Mouse (Mus musculus) gastrocnemius, postnatal 25 days (tissue): Measurements from ENCODE around the gene Gm9573. TPM values are rescaled to one million over a fixed set of nuclear protein-coding genes. Genes with fewer than 3 reads are reported as not detected.

Source experiments
- DNase-seq: peaks from one replicate; pipeline ENCODE4 v3.0.0; 2022
- total RNA-seq, 2 experiments: library from RNA; stranded (reverse); gene quantifications; 1 replicate in 1 of 2; 2 replicates in 1 of 2; pipeline ENCODE4 v1.2.3; 2021

The Gm9573 gene
- total RNA-seq, 2 experiments from 2014 or later, result not detected

- no peak for DNase-seq
Measured at GRCm38 (mm10) chr17:35593786-35594185, 32.7 kb downstream of the Gm9573 start.

- DNase-seq, result no peak
Measured at GRCm38 (mm10) chr17:35592131-35592530, 34.3 kb downstream of the Gm9573 start.

GRCm38 (mm10) chr17:35591731-35592130 is 34.7 kb downstream of the Gm9573 start:
- no peak for DNase-seq

- DNase-seq, result no peak
Measured at GRCm38 (mm10) chr17:35591219-35591578, 35.2 kb downstream of the Gm9573 start.

- DNase-seq, result peak; percentile 60
Measured at GRCm38 (mm10) chr17:35590410-35591218, 35.8 kb downstream of the Gm9573 start.

- no peak for DNase-seq
Measured at GRCm38 (mm10) chr17:35588387-35588786, 38.0 kb downstream of the Gm9573 start.

- DNase-seq, result no peak
Measured at GRCm38 (mm10) chr17:35587291-35587690, 39.1 kb downstream of the Gm9573 start.

GRCm38 (mm10) chr17:35584330-35584937 is 42.0 kb downstream of the Gm9573 start:
- DNase-seq, result peak; percentile 37

- DNase-seq, result no peak
Measured at GRCm38 (mm10) chr17:35582900-35583299, 43.5 kb downstream of the Gm9573 start.

- DNase-seq, result peak; percentile 26
Measured at GRCm38 (mm10) chr17:35578211-35578610, 48.2 kb downstream of the Gm9573 start.

GRCm38 (mm10) chr17:35571477-35571876 is 55.0 kb downstream of the Gm9573 start:
- no peak for DNase-seq

- DNase-seq, result no peak
Measured at GRCm38 (mm10) chr17:35570836-35571235, 55.6 kb downstream of the Gm9573 start.

GRCm38 (mm10) chr17:35569091-35569944 is 57.1 kb downstream of the Gm9573 start:
- DNase-seq, result no peak

Other genes starting within 250 kb of the Gm9573 start
- gene H2-Q4, start 247.0 kb downstream of the Gm9573 start, total RNA-seq, result 1 to 10 TPM; 2.2 to 3.9 TPM
- gene H2-Q6, start 201.8 kb downstream of the Gm9573 start, total RNA-seq, result not detected
- gene H2-Q7, start 187.5 kb downstream of the Gm9573 start, total RNA-seq, result under 1 TPM; 0.38 to 0.70 TPM
- gene H2-Q10, start 156.5 kb downstream of the Gm9573 start, total RNA-seq, result 1 to 10 TPM in 1 of 2 experiments, under 1 TPM in 1; 0.15 to 1.3 TPM
- gene Pou5f1, start 120.6 kb downstream of the Gm9573 start, total RNA-seq, result under 1 TPM in 1 of 2 experiments, not detected in 1; 0.27 TPM
- gene Tcf19, start 109.8 kb downstream of the Gm9573 start, total RNA-seq, result 1 to 10 TPM; 1.5 to 2.9 TPM
- 1 to 10 TPM; 2.5 to 2.7 TPM for gene Cchcr1, start 109.5 kb downstream of the Gm9573 start, total RNA-seq
- gene Psors1c2, start 93.4 kb downstream of the Gm9573 start, total RNA-seq, result not detected
- under 1 TPM in 1 of 2 experiments, not detected in 1; 0.91 TPM for gene Cdsn, start 74.5 kb downstream of the Gm9573 start, total RNA-seq
- gene 2300002M23Rik, start 59.2 kb downstream of the Gm9573 start, total RNA-seq, result not detected
- not detected for gene Sfta2, start 25.1 kb downstream of the Gm9573 start, total RNA-seq
- not detected for gene Mucl3, start 17.1 kb upstream of the Gm9573 start, total RNA-seq
- gene Vars2, start 41.0 kb upstream of the Gm9573 start, total RNA-seq, result 10 to 100 TPM in 1 of 2 experiments, 1 to 10 TPM in 1; 9.9 to 14.7 TPM
- gene Gtf2h4, start 47.1 kb upstream of the Gm9573 start, total RNA-seq, result 10 to 100 TPM; 14.7 to 15.3 TPM
- gene Ddr1, start 78.0 kb upstream of the Gm9573 start, total RNA-seq, result 10 to 100 TPM; 14.1 to 16.1 TPM
- 1 to 10 TPM; 4.0 to 4.5 TPM for gene Ier3, start 195.0 kb upstream of the Gm9573 start, total RNA-seq
- gene Flot1, start 196.6 kb upstream of the Gm9573 start, total RNA-seq, result 10 to 100 TPM; 41.0 to 46.3 TPM
- gene Tubb5, start 211.7 kb upstream of the Gm9573 start, total RNA-seq, result 10 to 100 TPM; 39.2 to 54.5 TPM
- 1 to 10 TPM; 3.7 to 5.2 TPM for gene Mdc1, start 214.9 kb upstream of the Gm9573 start, total RNA-seq
- 1 to 10 TPM in 1 of 2 experiments, under 1 TPM in 1; 0.74 to 1.6 TPM for gene Nrm, start 234.7 kb upstream of the Gm9573 start, total RNA-seq
- gene Ppp1r18, start 239.0 kb upstream of the Gm9573 start, total RNA-seq, result 1 to 10 TPM; 4.8 to 8.0 TPM